8 mouse cellular contexts compared by ENCODE assay signal in the genomic region with DNA sequence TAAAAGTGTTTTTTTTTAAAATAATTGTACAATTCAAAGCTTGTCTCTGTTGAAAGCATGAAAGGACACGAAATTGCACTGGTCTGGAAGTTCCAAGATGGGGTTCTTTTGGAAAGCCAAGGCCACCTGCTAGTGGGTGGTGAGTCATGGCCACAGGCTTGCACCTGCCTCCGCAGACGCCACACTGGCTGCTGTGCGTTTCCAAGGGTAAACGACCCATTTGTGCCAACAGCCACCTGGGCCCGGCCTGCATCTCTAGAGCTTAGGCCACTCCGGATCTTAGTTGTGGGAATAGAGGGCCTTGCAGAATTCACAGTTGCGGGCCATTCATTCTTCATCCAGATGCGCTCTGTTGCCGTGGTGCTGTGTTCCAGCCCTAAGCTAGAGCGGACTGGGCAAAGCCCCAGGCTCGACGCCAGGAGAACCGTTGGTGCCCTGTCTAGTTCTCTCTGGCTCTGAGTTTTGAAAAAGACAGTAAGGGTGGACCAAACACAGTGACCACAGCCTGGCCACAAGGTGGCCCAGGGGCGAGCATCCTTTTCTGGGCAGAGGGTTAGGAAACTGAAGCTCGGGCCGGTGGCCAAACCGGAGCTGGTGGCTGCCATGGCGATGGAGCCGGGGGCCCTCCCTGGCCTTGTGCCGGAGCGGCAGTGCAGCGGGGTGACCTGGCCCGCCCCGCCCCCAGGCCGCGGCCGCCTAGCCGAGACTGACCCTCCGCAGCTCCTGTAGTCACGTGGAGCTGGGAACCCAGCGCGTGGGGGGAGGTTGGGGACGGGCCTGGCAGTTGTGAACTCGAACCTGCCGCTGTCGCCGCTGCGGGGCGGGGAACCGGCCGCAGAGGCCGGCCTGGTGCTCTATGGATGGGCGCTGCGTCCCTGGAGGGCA. TPM values are rescaled to one million over a fixed set of nuclear protein-coding genes. Genes with fewer than 3 reads are reported as not detected.
DNase-seq lines count a peak whose midpoint lies in the region; ATAC-seq and TF ChIP-seq lines count a peak whose summit lies in the region.

A gene (plus strand): TSS at position 726 of the 885 bp plus-strand sequence.
A gene (plus strand): TSS at position 784 of the 885 bp plus-strand sequence.

- intact Hi-C loops in left cerebral cortex, adult 2 months (cut with DNase I) = loop anchor here (2.0 kb wide), 2 partner anchors 39 kb away; a partner anchor contains a TSS

- peak within 1 kb of the TSS; percentile 69 for H3K4me3 ChIP-seq in hindbrain, postnatal 0 days (ENCODE audit: low read length)
- peak within 1 kb of the TSS; percentile 75 for H3K4me3 ChIP-seq in left cerebral cortex, adult 2 months

- peak within 1 kb of the TSS; percentile 85 for H3K4me2 ChIP-seq in hindbrain, postnatal 0 days (ENCODE audit: low read depth, low read length)

- no peaks in the 10 kb centered on the region for H3K27me3 ChIP-seq in hindbrain, postnatal 0 days (ENCODE audit: insufficient read depth, low read length)

- ATAC-seq in hindbrain, postnatal 0 days = peak; percentile 95

- 3% methylated on average over 44 of the region's 45 CpGs for WGBS in hindbrain, postnatal 0 days

- H3K36me3 ChIP-seq in hindbrain, postnatal 0 days (ENCODE audit: insufficient read depth, low read length) = peaks cover 24% of the 10 kb centered on the region

- peaks cover 10% of the 10 kb centered on the region; the same call in 1 of the 2 replicates for H3K4me1 ChIP-seq in hindbrain, postnatal 0 days (ENCODE audit: insufficient read depth, low read length)

- 0 out of 2 replicates have a peak, but pooled peaks cover 3% of the 10 kb centered on the region for H3K9me3 ChIP-seq in hindbrain, postnatal 0 days (ENCODE audit: low read length)

- TF ChIP-seq CTCF in hindbrain, postnatal 0 days (IDR thresholded peaks at IDR 0.05; ENCODE audit: low read depth) = peak; percentile 66
- TF ChIP-seq CTCF in left cerebral cortex, adult 2 months (IDR thresholded peaks at IDR 0.05) = peak; percentile 58

- peak; percentile 42 for DNase-seq in WW6 (ENCODE audit: low read depth, low spot score)
- DNase-seq in cerebellum, postnatal 4 days (ENCODE audit: low spot score in 2 of 2) = peak; percentile 93 to 97
- DNase-seq in gastrocnemius, adult 8-10 months (ENCODE audit: low spot score in 2 of 2) = peak; percentile 92 to 93
- peak; percentile 96 for DNase-seq in hindbrain, postnatal 0 days (ENCODE audit: low spot score)
- DNase-seq in left cerebral cortex, adult 2 months (ENCODE audit: extremely low spot score in 1 of 2, low spot score in 2 of 2) = peak; percentile 93 to 96
- DNase-seq in lung, postnatal 4 days = peak; percentile 94 to 96
- DNase-seq in retina, embryonic 14.5 days (ENCODE audit: low spot score) = peak; percentile 95
- DNase-seq in thymus, postnatal 36 days = peak; percentile 70 to 76

- peak within 1 kb of the TSS; percentile 93 for H3K9ac ChIP-seq in hindbrain, postnatal 0 days (replicated peaks; ENCODE audit: low read length)

- peak within 1 kb of the TSS; percentile 98 for H3K27ac ChIP-seq in hindbrain, postnatal 0 days
- H3K27ac ChIP-seq in left cerebral cortex, adult 2 months = peak within 1 kb of the TSS; percentile 97

RNA-seq across cellular contexts. Expression of the first gene that starts in this region (rescaled TPM):
- 10 to 100 TPM; 28.9 to 35.0 (median 33.6) TPM for total RNA-seq in gastrocnemius, adult 8-10 months (2022)
- total RNA-seq in hindbrain, postnatal 0 days (2014; rRNA removed) = 83.1 and 86.9 TPM in 2 replicates
- polyA plus RNA-seq in hindbrain, postnatal 0 days (2015; fragmentation: Nextera tagmentation; extraction: Ambion mirVana) = 40.6 and 41.2 TPM in 2 replicates
- total RNA-seq in left cerebral cortex, adult 2 months (2021) = 10 to 100 TPM; 56.5 to 58.0 TPM

RNA-seq across cellular contexts. Expression of the second gene that starts in this region (rescaled TPM):
- total RNA-seq in gastrocnemius, adult 8-10 months (2022) = 1 to 10 TPM in 2 of 4 experiments, not detected in 2; 4.4 to 9.4 TPM
- not detected in 2 replicates for total RNA-seq in hindbrain, postnatal 0 days (2014; rRNA removed)
- polyA plus RNA-seq in hindbrain, postnatal 0 days (2015; fragmentation: Nextera tagmentation; extraction: Ambion mirVana) = 0.54 TPM in 1 of 2 replicates, not detected in the other
- not detected for total RNA-seq in left cerebral cortex, adult 2 months (2021)

Comparison
In these comparisons a context has a peak if more than half of its experiments do, and no peak if none do; other contexts are left out.
1. Peak in every context shown above with its lines: DNase-seq, ATAC-seq, H3K4me3 ChIP-seq and H3K27ac ChIP-seq.
2. DNase-seq: peak in every context shown above with its lines; median percentile 96 in hindbrain, postnatal 0 days; 95 in cerebellum, postnatal 4 days; 95 in lung, postnatal 4 days; 95 in retina, embryonic 14.5 days; 94 in left cerebral cortex, adult 2 months; 92 in gastrocnemius, adult 8-10 months; 73 in thymus, postnatal 36 days; 42 in WW6.